In the genomic region with DNA sequence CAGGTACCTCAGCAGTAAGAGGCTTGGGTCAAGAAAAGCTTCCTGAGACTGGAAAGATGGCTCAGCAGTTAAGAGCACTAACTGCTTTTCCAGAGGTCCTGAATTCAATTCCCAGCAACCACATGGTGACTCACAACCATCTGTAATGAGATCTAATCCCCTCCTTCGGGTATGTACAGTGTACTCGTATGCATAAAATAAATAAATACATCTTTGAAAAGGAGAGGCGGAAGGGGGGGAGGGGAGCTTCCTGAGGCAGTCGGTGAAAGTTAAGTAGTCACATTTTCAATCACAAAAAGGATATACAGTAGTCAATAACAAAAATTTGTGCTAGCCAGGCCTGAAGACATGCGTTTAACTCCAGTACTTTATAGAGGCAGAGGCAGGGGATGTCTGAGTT, we compare ENCODE assay signal across 21 mouse cellular contexts. TPM values are rescaled to one million over a fixed set of nuclear protein-coding genes. Genes with fewer than 3 reads are reported as not detected.
"Had no signal": no experiment of that assay in that cellular context is flagged by ENCODE, and none has a peak within 500 bp of the region (broad histone marks: within the 10 kb centered on the region; RNA-seq: fewer than 3 reads in every experiment).

No protein-coding gene starts in this region.

- H3K4me1 ChIP-seq: limb, embryonic 12.5 days; midbrain, embryonic 15.5 days; neural tube, embryonic 13.5 days had no signal

- H3K9ac ChIP-seq: limb, embryonic 12.5 days; limb, embryonic 15.5 days; liver, embryonic 14.5 days; liver, postnatal 0 days; lung, embryonic 14.5 days; midbrain, embryonic 12.5 days; midbrain, embryonic 15.5 days; neural tube, embryonic 13.5 days had no signal

- H3K9me3 ChIP-seq: limb, embryonic 12.5 days; limb, embryonic 15.5 days; midbrain, embryonic 12.5 days; midbrain, embryonic 15.5 days; neural tube, embryonic 13.5 days had no signal

- H3K27me3 ChIP-seq: limb, embryonic 12.5 days; limb, embryonic 15.5 days; midbrain, embryonic 12.5 days; midbrain, embryonic 15.5 days; neural tube, embryonic 13.5 days had no signal

- H3K27ac ChIP-seq: limb, embryonic 12.5 days; limb, embryonic 15.5 days; liver, embryonic 14.5 days; midbrain, embryonic 12.5 days; midbrain, embryonic 15.5 days; neural tube, embryonic 13.5 days had no signal

- DNase-seq: kidney, adult 18-20 months; kidney, adult 9 months; kidney, postnatal 14 days; kidney, postnatal 4 days; layer of hippocampus, adult 9-11 months; liver, postnatal 0 days; lung, embryonic 14.5 days; lung, postnatal 10 days; lung, postnatal 4 days; retina, postnatal 1 day; right cerebral cortex, postnatal 25 days; spleen, adult 18-20 months; thymus, adult 18-20 months; thymus, postnatal 36 days had no signal

- ATAC-seq: liver, postnatal 0 days; midbrain, embryonic 15.5 days had no signal

- H3K4me2 ChIP-seq: limb, embryonic 12.5 days; limb, embryonic 15.5 days; liver, embryonic 11.5 days; lung, embryonic 14.5 days; midbrain, embryonic 12.5 days; midbrain, embryonic 15.5 days; neural tube, embryonic 13.5 days had no signal

- H3K4me3 ChIP-seq: limb, embryonic 12.5 days; limb, embryonic 15.5 days; midbrain, embryonic 12.5 days; midbrain, embryonic 15.5 days; neural tube, embryonic 13.5 days had no signal

RNA-seq across cellular contexts. Expression of a gene that starts 56.8 kb away (rescaled TPM):
- polyA plus RNA-seq: limb, embryonic 12.5 days; liver, embryonic 11.5 days; liver, postnatal 0 days had no signal
